Mouse (Mus musculus): ENCODE data around the gene 5730455P16Rik.

GRCm38 (mm10) chr11:80313944-80314343, 63.9 kb downstream of the 5730455P16Rik start:
- TF ChIP-seq ELF1 (IDR thresholded peaks at IDR 0.05; ENCODE audit: low read depth, low read length), result no peak
- no peak for TF ChIP-seq USF1 (IDR thresholded peaks at IDR 0.05; ENCODE audit: low read depth, low read length)
- no peak for TF ChIP-seq MYC (IDR thresholded peaks at IDR 0.05; ENCODE audit: low read depth, low read length)
- no peak for TF ChIP-seq MAFK (IDR thresholded peaks at IDR 0.05; ENCODE audit: insufficient replicate concordance, low read length)
- no peak for TF ChIP-seq POLR2A (IDR thresholded peaks at IDR 0.05; ENCODE audit: low read depth, low read length)
- TF ChIP-seq CTCF (conservative IDR thresholded peaks at IDR 0.05 in 1 of 2, IDR thresholded peaks at IDR 0.05 in 1 of 2; ENCODE audit: low read depth in 2 of 2, low read length in 2 of 2), result no peak

Data from CH12.LX (cell line).